Mouse (Mus musculus): Measurements from ENCODE around the gene Slc34a1.

Slc34a1 gene

DNA sequence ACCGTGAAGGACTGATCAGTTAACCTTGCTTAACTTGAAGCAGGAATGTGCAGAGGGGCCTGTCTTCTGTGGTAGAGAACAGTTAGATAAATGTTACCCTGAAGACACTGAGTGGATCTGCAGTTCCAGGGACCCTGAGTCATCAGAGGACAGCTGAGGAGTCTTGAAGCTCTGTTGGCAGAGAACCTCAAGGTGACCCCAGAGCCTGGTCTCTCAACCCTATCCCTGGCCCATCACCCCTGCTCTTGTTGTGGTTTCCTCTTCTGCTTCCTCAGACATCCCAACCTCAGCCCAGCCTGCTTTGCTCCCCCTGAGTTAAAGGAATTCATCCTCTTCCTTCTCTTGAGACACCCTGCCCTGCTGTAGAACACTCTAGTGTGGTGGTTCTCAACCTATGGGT, at the start of gene Slc34a1:
TSS of gene Slc34a1 (plus strand) at position 100 of the 400 bp plus-strand sequence.
- DNase-seq (ENCODE audit: low spot score), result no peak

DNA sequence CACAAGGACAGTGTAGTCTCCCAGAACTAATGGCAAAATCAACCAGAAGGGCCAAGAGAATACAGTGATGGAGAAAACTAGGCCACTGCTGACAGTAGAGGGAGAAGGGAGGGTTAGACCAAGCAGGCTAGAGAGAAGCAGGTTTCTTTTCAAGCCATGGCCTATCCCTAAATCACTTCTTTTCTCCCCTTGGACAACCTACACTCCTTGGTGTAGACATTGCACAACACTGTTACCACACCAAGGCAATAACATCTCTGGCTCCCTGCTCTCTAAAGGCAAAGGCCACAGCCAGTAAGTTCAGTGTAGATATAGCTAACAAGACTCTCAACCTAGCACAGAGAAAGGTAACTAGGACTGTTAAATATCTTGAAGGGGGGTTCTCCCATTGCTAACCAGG, 36.8 kb upstream of the Slc34a1 start:
- DNase-seq (ENCODE audit: low spot score), result no peak

DNA sequence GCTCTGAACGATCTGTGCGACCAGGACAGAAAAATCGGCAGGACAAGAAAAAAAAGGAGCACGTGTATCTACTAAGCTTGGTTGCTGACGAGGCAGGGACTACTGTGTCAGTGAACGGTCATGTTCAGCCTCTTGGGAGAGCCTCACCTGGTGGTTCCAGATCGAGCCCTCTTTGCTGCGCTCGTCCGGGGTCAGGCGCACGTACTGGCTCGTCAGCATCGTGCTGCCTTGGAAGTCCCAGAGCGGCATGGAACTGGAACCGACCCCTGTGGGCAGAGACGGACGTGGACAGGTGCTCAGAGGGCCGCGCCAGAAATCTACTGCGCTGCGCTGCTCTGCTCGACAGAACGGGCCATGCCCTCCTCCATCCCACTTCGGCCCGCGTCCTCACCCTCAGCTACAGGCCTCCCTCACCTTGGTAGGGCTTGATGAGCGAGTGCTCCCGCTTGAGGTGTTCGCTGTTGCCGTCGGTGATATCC, 36.0 kb upstream of the Slc34a1 start:
- DNase-seq (ENCODE audit: low spot score), result peak; percentile 17

GRCm38 (mm10) chr13:55362453-55363060, 35.4 kb upstream of the Slc34a1 start, which contains the start of gene Lman2:
Gene Lman2, minus strand, starts transcription at chr13:55362783.
- DNase-seq (ENCODE audit: low spot score), result peak; percentile 92

GRCm38 (mm10) chr13:55368401-55368800, 29.6 kb upstream of the Slc34a1 start:
- no peak for DNase-seq (ENCODE audit: low spot score)

- DNase-seq (ENCODE audit: low spot score), result peak; percentile 56
Measured at GRCm38 (mm10) chr13:55369531-55370114, 28.4 kb upstream of the Slc34a1 start, which contains the start of gene Rgs14. Gene Rgs14, plus strand, starts transcription at chr13:55369732.

DNA sequence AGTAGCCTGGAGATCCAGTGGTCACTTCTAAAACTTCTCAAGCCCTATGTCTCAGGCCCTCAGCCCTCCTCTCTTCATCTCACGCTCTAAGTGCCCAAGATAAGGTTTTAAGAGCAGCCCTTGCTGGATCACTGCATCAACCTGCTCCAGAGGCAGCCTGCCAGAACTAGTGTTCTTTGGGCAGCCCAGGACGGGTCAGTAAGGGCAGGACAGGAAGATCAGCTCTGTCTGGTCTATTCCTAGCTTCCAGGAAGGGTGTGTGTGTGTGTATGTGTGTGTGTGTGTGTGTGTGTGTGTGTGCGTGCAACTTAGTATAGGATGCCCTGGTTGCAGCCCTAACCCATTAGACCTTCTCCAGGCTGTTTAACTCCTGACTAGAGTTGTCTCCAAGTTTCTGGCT, 27.8 kb upstream of the Slc34a1 start:
- no peak for DNase-seq (ENCODE audit: low spot score)

- no peak for DNase-seq (ENCODE audit: low spot score)
Measured at GRCm38 (mm10) chr13:55371007-55371681, 26.8 kb upstream of the Slc34a1 start.

DNA sequence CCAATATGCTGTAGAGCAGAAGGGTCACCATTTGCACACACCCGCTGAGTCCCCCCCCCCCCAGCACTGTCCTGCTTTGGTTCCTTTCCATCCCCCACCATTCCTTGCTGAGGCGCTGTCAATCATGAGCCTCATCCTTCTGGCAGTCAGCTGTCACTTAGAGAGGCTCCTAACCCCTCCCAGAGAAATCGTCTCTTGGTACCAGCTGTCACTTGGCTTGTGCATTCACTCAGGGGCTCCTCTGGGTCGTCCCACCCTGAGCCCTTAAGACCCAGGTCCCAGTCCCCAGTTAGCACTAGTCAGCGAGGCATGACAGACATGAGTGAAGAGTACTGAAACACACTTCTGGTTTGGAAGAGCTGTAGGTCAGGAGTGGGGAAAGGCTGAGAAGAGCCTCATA, 26.2 kb upstream of the Slc34a1 start:
- DNase-seq (ENCODE audit: low spot score), result no peak

GRCm38 (mm10) chr13:55374206-55374924, 23.6 kb upstream of the Slc34a1 start:
- DNase-seq (ENCODE audit: low spot score), result no peak

DNA sequence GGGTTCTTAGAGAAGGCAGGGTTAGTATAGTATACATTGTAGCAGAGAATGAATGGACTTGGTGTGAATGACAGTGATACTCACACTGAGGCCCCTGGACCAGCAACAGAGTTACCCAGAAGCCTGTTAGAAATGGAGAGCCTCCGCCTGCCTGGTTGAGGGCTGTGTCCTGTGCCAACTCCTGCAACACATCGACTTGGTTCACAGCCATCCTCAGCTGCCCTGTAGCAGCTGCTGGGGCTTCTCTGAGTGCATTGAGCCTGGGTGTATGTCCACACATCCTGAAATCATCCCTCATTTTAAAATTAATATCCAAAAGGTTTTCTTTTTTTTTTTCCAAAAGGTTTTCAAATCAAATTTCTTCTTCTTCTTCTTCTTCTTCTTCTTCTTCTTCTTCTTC, 22.1 kb upstream of the Slc34a1 start:
- DNase-seq (ENCODE audit: low spot score), result no peak

GRCm38 (mm10) chr13:55378907-55379580, 18.9 kb upstream of the Slc34a1 start:
- DNase-seq (ENCODE audit: low spot score), result no peak

GRCm38 (mm10) chr13:55381790-55382189, 16.2 kb upstream of the Slc34a1 start:
- DNase-seq (ENCODE audit: low spot score), result no peak

- no peak for DNase-seq (ENCODE audit: low spot score)
Measured at GRCm38 (mm10) chr13:55390644-55391043, 7.3 kb upstream of the Slc34a1 start.

GRCm38 (mm10) chr13:55391626-55392029, 6.4 kb upstream of the Slc34a1 start:
- DNase-seq (ENCODE audit: low spot score), result no peak

DNA sequence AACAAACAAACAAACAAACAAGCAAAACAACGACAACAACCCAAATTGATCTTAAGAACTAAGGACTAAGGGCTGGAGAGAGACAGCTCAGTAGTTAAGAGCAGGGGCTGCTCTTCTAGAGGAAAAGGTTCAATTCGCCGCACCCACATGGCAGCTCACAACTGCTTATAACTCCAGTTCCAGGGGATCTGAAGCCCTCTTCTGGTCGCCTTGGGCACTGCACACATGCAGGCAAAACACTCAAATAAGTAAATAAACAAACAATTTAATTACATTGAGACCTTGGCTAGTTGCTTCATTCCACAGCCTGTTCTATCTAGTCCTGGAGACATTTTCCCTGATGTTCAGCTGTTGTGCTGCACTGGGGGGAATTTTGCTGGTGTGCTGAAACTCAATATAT, 5.1 kb upstream of the Slc34a1 start:
- DNase-seq (ENCODE audit: low spot score), result peak; percentile 33

DNA sequence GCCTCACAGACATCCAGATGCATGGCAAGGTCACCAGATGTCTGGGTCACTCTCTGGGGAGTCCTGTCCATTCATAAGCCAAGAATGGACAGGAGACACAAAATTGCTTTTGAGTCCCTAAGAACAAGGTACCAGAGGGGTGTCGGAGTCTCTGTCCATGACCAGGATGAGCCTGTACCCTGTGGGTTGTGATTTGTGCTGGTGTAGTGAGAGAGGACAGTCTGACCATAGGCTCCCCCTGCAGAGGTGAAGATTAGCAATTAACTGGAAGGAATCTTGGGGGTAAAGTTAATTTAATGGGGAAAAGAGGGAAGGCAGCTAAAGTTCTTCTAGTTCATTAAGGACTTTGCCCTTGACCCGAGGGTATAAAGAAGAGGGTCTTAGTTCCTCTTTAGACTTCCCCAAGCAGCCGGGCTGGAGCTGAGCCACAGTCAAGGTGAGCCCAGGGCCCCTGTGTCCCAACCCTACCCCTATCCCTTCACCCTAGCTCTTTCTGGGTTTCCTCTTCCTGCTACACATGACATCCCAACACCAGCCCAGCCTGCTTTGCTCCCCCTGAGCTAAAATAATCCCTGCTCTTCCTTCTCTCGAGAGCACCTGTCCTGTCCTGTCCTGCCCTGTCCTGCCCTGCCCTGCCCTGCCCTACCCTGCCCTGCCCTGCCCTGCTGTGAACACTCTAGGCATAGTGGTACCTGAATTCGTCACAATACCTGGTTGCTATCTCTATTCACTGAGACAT, 1.5 kb downstream of the Slc34a1 start:
- DNase-seq (ENCODE audit: low spot score), result no peak

GRCm38 (mm10) chr13:55400039-55400346, 2.0 kb downstream of the Slc34a1 start:
- no peak for DNase-seq (ENCODE audit: low spot score)

DNA sequence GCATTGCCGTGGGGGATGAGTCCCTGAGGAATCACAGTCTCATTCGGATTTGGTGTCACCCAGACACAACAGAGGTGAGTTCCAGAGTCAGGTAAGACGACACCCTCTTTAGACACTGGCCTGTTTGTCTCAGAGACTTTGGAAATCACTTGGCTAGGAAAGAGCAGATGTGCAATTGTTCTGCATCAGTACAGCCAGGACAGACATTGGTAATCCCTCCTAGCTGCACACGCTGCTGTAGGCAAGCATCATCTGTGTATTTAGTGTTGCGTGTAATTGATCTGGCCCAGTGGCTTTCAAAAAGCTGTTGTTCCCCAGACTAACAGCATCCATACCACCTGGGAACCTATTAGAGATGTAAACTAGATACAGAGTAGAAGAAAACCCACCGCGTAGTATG, 5.3 kb downstream of the Slc34a1 start:
- DNase-seq (ENCODE audit: low spot score), result no peak

- no peak for DNase-seq (ENCODE audit: low spot score)
Measured at GRCm38 (mm10) chr13:55403935-55404852, 6.2 kb downstream of the Slc34a1 start.

Data from spleen, adult 12 weeks (tissue).